Mouse (Mus musculus) gastrocnemius, adult 2 months (tissue): ENCODE data around the gene Btbd3. TPM values are rescaled to one million over a fixed set of nuclear protein-coding genes. Genes with fewer than 3 reads are reported as not detected.

Experiments
- DNase-seq: peaks from one replicate; pipeline ENCODE4 v3.0.0; 2022
- H3K27ac ChIP-seq: fragments of 200-600 bp; 2 replicates; pipeline ENCODE4 v1.8.1; 2022; ENCODE audit warnings: mild to moderate bottlenecking
- H3K4me3 ChIP-seq: fragments of 200-600 bp; 2 replicates; pipeline ENCODE4 v1.8.1; 2022; ENCODE audit warnings: mild to moderate bottlenecking, moderate library complexity
- CTCF ChIP-seq: fragments of 200-600 bp; IDR thresholded peaks from 2 replicates; pipeline ENCODE4 v1.8.1; 2022; ENCODE audit warnings: antibody characterized with exemption, mild to moderate bottlenecking, moderate library complexity
- intact Hi-C: fragments of 180-260 bp; cut with DNase I; formaldehyde crosslinking; loops from one replicate; pipeline ENCODE4 v1.15.1; 2025
- total RNA-seq, 2 experiments: library from RNA; stranded (reverse); gene quantifications; 2 replicates each; pipeline ENCODE4 v1.2.3; 2021

Gene Btbd3
- total RNA-seq, 2 experiments from 2014 or later: 8.4 to 9.7 TPM

GRCm38 (mm10) chr2:138528461-138528860, 272.1 kb downstream of the Btbd3 start:
- no peak for DNase-seq
- intact Hi-C loops: no loop called here
- no peak overlapping the region for H3K27ac ChIP-seq
- no peak for TF ChIP-seq CTCF
- no peak overlapping the region for H3K4me3 ChIP-seq

- DNase-seq: no peak
- H3K4me3 ChIP-seq: no peak overlapping the region
- intact Hi-C loops: no loop called here
- H3K27ac ChIP-seq: no peak overlapping the region
- TF ChIP-seq CTCF: no peak
These were observed 275.0 kb downstream of the Btbd3 start for GRCm38 (mm10) chr2:138531160-138531967.

- no peak overlapping the region for H3K4me3 ChIP-seq
- intact Hi-C loops: no loop called here
- TF ChIP-seq CTCF: no peak
- DNase-seq: no peak
- H3K27ac ChIP-seq: no peak overlapping the region
These were observed 275.6 kb downstream of the Btbd3 start for GRCm38 (mm10) chr2:138531992-138532391.

- H3K27ac ChIP-seq: no peak overlapping the region
- intact Hi-C loops: no loop called here
- no peak overlapping the region for H3K4me3 ChIP-seq
- TF ChIP-seq CTCF: no peak
- no peak for DNase-seq
These were observed 283.3 kb downstream of the Btbd3 start for GRCm38 (mm10) chr2:138539655-138540054.

- no peak overlapping the region for H3K27ac ChIP-seq
- intact Hi-C loops: no loop called here
- no peak for DNase-seq
- no peak for TF ChIP-seq CTCF
- H3K4me3 ChIP-seq: no peak overlapping the region
These were observed 292.6 kb downstream of the Btbd3 start for GRCm38 (mm10) chr2:138548990-138549389.

GRCm38 (mm10) chr2:138551516-138551915, 295.2 kb downstream of the Btbd3 start:
- intact Hi-C loops: no loop called here
- no peak for DNase-seq

GRCm38 (mm10) chr2:138555106-138555862, 298.9 kb downstream of the Btbd3 start:
- no peak overlapping the region for H3K4me3 ChIP-seq
- intact Hi-C loops: no loop called here
- no peak for TF ChIP-seq CTCF
- H3K27ac ChIP-seq: no peak overlapping the region
- DNase-seq: no peak

More at GRCm38 (mm10) chr2:138551516-138551915, 295.2 kb downstream of the Btbd3 start:
- TF ChIP-seq CTCF: no peak
- no peak overlapping the region for H3K4me3 ChIP-seq
- no peak overlapping the region for H3K27ac ChIP-seq

GRCm38 (mm10) chr2:138585930-138586329, 329.6 kb downstream of the Btbd3 start:
- no peak for DNase-seq
- intact Hi-C loops: no loop called here
- Histone ChIP-seq H3K4me3 (no peak overlapping the region), H3K27ac (no peak overlapping the region)
- no peak for TF ChIP-seq CTCF

- no peak for DNase-seq
- no peak overlapping the region for H3K27ac ChIP-seq
- intact Hi-C loops: no loop called here
- H3K4me3 ChIP-seq: no peak overlapping the region
- no peak for TF ChIP-seq CTCF
These were observed 331.0 kb downstream of the Btbd3 start for GRCm38 (mm10) chr2:138587335-138587734.

- DNase-seq: no peak
- no peak overlapping the region for H3K27ac ChIP-seq
- no peak for TF ChIP-seq CTCF
- intact Hi-C loops: no loop called here
- no peak overlapping the region for H3K4me3 ChIP-seq
These were observed 331.6 kb downstream of the Btbd3 start for GRCm38 (mm10) chr2:138587795-138588545.

GRCm38 (mm10) chr2:138589105-138589504, 332.7 kb downstream of the Btbd3 start:
- no peak for DNase-seq
- intact Hi-C loops: no loop called here
- Histone ChIP-seq H3K4me3 (no peak overlapping the region), H3K27ac (no peak overlapping the region)
- no peak for TF ChIP-seq CTCF

- intact Hi-C loops: no loop called here
- no peak overlapping the region for H3K27ac ChIP-seq
- H3K4me3 ChIP-seq: no peak overlapping the region
- TF ChIP-seq CTCF: no peak
- no peak for DNase-seq
These were observed 333.9 kb downstream of the Btbd3 start for GRCm38 (mm10) chr2:138590307-138590706.

- no peak for DNase-seq
- Histone ChIP-seq H3K27ac (no peak overlapping the region), H3K4me3 (no peak overlapping the region)
- intact Hi-C loops: no loop called here
- no peak for TF ChIP-seq CTCF
These were observed 356.0 kb downstream of the Btbd3 start for GRCm38 (mm10) chr2:138612361-138612760.
